Mouse (Mus musculus) fibroblast of lung, adult 2 months (primary cell): ENCODE measurements around the gene Pgap3.

Experiments used
- DNase-seq: peaks from one replicate; pipeline ENCODE4 v3.0.0-alpha.2; 2011; ENCODE audit warnings: low read depth

Pgap3 gene

DNA sequence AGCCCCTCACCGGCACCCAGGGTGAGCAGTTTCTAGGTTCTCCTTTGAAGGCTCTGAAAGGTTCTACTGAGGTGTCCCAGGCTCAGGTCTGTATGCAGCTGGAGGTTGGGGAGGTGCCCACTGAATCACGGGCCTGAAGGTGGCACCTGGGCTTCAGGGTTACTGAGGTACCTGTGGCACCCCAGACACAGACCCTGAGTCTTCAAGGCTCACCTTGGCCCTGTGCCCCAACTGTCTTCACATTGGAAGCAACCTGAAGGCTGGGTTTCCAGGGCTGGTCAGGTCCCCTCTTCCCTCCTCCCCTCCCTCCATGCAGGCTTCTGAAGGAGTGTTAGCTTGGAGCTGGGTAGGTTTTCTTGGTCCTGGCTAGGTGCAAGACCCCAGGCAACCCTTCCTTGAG is 18.6 kb downstream of the Pgap3 start:
- DNase-seq = no peak

DNA sequence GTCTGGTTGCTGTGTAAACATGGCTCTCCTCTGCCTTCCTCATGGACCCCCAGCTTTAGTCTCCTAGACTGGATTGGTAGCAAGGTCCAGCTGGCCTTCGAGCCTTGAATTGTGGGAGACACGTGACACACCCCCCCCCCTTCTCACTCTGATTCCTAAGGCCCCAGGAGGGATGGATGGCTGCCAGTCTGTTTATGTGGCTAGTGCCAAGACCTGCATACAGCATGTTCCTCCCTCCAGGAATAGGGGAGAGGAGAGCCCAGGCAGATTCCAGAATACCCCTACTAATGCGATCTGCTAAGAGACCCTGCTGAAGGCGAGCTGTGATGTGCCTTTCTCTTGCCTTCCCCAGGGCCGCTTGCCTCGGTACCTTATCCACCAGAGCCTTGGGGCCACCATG is 20.2 kb downstream of the Pgap3 start:
- no peak for DNase-seq

DNA sequence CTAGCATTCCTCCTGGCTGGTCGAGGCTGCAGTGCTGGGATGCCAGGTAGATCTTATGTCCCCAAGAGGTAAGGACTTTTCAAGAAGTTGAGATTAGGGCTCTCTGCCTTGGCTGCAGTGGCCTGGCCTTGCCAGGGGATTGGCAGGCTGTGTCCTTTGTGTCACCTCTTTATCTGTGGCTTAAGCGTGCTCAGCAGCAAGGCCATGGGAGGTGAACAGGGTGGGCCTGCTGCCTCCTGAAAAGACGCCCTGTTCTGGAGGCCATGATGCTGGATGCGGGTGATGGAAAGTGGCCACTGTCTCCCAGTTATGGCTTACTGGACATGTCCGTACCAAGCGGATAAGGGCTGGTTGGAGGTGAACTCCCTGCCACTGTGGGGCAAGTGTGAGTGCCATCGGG is 20.9 kb downstream of the Pgap3 start:
- DNase-seq = no peak

DNA sequence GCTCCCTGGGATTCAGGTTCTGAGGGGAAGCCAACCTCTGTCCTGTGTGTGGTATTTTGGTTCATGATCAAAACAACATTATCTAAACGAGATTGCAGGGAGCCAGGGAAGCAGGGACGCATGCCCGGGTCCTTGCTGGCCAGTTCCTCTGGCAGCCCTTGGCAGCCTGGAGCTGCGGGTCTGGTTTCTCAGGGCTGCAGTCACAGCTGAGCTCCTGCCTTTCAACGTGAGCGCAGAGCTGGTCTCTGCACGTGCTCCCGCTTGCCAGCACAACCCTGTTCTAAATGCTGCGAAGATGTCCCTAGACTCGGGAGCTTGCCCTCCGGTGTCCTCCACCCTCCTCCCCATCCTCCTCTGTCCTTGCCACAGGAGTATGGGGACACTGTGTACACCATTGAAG is 22.5 kb downstream of the Pgap3 start:
- DNase-seq = no peak

DNA sequence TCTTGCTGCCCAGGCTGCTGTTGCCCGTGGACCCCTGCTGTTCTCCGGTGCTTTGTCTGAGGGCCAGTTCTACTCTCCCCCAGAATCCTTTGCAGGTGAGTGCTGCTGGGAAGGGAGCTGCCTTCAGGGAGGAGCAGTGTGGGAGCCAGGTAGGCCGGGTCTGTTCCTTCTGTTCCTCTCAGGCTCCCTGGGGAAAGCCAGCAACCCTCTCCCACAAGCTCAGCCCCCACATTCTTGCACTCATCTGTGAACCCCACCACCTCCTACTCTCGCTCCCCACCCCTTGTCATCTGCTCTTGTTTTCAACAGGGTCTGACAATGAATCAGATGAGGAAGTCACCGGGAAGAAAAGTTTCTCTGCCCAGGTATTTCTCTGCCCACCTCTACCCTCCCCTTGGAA is 23.5 kb downstream of the Pgap3 start:
- no peak for DNase-seq

DNA sequence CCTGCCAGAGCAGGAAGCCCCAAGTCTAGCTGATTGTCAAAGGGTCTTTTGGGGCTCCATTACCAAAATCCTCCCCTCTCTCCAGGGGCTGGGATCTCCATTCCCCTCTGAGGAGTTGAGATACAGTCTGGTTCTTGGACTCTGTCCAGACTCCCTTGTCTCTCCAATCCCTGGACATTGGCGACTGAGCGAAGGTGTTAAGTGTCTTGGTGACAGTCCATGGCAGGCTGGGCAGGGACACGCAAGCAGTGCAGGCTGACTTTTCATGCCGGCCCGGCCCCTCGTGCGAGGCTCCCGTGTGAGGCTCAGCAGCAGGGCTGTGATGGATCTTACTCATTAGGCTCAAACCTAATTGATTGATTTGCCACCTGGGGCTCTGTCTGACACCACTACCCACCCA is 26.0 kb downstream of the Pgap3 start:
- no peak for DNase-seq

DNA sequence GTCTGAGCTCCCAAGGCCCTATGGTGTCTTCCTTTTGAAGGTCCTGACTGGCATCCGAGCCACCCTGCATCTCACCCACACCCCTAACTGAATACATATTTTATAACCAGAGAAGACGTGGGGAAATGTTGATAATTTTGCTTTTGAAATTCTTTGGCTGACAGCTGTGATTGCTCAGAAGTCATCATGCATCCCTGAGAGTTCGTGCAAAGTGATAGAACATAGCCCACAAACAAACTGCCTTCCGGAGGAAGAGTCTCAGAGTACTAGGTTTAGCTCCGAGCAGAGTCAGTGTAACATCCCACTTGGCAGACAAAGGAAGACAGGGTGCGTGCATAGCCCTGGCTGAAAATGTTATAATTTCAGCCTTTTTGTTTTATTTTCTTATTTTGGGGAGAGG is 27.0 kb downstream of the Pgap3 start:
- no peak for DNase-seq

DNA sequence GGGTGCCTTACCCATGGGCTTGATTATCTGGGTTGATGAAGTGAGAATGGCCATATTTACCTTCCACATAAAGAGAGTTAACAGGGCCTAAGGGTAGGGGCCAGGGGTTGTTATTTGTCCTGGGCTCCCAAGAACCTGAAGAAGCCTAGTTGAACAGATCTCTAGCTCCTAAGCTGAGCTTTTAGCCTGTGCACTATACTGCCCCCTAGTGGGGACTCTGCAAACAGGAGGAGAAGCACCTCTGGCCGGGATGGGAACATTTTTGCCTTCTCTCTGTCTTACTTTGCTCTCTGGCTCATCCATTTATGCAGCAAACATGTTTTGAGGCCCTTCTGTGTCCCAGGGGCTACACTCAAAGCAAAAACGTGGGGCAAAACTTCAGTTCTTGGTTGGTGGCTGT is 27.9 kb downstream of the Pgap3 start:
- DNase-seq = no peak

DNA sequence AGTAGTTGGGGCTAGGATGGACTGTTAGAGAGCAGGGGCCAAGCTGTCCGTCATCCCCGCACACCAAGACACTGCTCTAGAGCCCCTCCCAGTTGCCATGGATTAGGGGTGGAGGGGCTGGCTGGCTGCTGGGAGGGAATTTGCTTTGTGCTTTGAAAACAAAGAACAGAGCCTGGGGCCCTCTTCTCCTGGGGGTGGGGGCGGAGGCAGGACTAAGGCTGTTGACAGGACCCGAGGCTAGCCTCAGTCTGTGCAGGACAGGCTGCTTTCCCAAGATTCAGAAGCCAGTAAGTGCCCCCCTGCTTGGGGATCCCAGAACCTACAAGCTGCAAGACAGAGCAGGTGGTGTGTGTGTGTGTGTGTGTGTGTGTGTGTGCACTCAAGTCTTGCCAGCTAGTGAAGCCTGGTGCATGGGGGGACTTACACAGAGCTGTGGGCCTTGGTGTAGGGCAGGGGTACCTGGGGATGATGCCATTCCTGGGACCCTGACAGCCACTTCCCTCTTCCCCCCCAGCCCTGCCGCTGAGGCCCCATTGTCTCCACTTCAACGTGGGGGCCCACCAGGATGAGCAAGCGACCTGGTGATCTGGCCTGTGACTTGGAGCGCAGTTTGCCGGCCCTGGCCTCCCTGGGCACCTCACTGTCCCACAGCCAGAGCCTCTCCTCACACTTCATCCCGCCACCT is 28.6 kb downstream of the Pgap3 start:
- no peak for DNase-seq

DNA sequence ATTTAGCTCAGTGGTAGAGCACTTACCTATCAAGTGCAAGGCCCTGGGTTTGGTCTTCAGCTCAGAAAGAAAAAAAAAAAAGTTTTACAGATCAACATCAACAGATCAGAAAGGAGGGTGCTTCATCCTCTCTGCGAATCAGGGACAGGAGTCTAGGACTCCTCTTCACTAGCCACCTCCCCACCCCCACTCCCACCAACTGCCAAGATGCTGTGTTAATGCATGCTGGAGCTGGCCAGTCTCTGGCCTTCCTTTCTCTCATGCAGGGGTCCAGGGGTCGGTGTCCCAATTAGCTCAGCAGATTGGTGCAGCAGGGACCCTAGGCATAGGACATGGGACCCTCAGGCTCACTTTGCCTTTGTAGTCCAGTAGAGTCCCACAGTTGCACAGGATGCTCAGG is 29.7 kb downstream of the Pgap3 start:
- DNase-seq = no peak

DNA sequence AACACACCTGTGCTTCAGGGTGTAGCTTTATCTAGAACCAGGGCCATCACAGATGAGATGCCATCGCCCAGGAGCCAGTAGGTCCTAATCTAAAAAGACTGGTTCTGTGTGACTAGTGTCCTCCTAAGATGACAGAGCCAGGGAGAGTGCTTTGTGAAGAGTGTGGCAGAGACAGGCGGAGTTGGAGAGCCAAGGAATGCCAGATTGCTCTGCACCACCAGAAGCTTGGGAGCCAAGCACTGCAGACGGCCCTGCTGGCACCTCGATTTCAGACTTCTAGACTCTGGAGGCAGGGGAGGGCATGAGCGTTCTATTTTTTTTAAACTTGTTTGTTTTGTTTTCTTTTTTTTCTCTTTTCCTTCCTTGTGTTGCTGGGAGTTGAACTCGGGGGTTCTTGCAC is 31.0 kb downstream of the Pgap3 start:
- DNase-seq = no peak

DNA sequence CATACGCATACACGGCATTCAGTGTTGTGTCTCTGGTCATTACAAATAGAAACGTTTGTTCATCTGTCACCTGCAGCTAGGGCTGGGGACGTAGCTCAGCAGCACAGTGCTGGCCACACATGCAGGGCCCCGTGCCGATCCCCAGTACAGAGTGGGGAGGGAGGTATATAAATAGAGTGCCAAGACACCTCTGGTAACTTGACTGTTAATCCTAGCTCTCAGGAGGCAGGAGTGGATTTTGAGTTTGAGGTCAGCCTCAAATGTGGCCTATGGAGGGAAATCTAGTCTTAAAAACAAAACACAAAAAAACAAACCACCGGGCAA is 32.5 kb downstream of the Pgap3 start:
- DNase-seq = no peak

DNA sequence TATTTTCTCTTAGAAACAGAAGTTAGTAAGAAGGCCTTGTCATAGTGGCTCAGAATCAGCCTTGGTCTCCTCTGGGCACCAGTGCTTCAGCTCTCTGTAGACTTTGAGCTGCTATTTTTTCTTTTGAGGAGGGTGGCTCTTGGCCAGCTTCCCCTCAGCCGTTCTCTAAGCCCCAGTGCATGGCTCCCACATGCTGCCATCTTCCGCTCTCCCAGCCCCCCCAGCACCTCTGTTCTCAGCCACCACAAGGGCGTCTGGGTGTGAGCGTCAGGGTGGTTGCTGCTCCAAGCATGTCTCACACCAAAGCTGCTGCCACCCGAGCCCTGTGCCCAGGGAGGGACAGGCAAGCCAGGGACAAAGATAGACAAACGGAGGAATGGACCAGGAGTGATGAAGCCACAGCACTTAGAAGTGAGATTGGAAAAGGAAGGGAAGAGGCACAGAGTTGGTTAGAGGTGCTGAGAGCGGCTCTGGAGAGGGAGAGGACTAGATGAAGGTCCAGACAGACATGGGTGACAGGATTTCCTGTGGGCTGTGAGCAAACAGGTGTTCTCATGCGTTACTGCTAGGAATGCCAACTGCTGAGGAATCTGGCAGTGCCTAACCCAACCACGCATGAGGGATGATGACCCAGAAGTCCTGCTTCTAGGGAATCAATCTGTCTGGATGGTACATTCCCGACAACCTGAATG is 33.0 kb downstream of the Pgap3 start:
- no peak for DNase-seq

DNA sequence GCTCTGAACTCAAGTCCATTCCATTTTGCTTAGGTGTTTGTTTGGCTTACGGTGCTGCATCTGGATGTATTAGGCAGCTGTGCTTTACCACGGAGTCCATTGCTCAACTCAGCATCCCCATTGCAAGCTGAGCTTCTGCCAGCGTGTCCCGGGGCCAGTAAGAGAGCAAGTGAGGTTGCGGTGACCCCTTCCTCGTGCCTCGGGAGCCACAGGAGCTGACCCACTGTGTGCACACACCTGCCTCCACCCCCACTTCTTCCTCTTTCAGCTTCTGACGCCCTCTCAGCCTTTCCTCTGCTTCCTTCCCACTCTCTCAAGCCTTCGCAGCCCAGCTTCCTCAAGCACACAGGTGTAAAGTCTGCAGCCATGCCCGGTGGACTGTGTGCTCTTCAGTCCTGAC is 34.0 kb downstream of the Pgap3 start:
- no peak for DNase-seq

DNA sequence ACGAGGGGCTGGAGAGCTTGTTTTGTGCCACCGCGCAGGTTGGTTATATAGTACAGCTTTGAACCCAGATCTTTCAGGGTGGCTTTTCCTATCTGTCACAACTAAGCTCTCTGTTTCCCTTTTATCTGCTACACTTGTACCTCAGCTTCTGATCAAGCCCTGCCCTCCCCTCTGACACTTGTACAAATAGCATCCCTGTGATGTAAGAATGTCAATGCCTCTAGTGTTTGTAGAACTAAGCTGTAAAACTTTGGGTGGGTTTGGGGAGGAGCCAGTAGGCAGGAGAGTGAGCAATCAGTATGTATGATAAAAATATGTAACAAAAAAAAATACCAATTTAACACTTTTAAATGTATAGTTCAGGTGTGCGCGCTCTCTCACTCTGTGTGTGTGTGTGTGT is 35.9 kb downstream of the Pgap3 start:
- no peak for DNase-seq

DNA sequence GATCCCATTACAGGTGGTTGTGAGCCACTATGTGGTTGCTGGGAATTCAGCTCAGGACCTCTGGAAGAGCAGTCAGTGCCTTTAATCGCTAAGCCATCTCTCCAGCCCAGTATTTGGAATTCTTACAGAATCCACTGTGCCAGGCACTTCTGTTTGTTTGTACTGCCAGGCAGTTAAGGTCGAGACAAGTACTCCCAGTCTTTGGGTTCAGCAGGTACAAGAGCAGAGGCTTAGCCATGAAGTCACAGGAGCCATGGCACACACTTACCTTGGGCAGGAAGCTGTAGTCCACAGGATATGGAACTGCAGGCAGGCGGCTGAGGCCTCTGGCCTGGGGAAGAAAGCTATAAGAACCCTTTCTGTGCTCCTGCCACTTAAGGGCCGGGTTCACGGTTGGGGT is 36.5 kb downstream of the Pgap3 start:
- DNase-seq = no peak

DNA sequence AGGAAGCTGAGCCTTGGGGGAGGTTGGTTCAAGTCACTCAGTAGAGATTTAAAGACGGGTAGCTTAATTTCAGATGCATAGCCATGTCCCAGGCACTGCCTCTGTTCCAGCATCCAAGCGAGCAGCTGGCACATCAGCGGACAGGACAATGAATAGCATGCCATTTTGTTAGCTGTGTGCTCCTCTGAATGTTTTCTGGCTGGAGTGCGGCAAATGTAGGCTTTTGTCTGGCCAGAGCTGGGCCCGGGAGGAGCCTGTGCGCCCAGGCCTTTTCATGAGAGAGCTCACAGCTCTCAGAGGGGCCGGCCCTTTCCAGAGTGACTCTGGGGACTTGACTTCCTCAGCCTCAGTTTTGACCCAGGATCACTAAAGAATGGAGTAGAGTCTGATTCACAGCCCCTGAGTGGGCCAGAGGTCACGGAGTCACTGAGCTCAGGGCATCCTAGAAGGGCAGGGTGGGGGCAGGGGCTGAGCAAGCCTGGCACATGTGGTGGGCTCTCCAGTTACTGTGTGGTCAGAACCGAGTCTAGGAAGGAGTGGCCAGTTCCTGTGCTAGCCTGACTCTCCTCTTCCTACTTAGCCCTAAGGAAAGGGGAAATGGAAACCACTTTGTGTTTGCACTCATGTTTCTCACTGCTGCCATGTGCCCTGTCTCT is 39.3 kb downstream of the Pgap3 start:
- no peak for DNase-seq

DNA sequence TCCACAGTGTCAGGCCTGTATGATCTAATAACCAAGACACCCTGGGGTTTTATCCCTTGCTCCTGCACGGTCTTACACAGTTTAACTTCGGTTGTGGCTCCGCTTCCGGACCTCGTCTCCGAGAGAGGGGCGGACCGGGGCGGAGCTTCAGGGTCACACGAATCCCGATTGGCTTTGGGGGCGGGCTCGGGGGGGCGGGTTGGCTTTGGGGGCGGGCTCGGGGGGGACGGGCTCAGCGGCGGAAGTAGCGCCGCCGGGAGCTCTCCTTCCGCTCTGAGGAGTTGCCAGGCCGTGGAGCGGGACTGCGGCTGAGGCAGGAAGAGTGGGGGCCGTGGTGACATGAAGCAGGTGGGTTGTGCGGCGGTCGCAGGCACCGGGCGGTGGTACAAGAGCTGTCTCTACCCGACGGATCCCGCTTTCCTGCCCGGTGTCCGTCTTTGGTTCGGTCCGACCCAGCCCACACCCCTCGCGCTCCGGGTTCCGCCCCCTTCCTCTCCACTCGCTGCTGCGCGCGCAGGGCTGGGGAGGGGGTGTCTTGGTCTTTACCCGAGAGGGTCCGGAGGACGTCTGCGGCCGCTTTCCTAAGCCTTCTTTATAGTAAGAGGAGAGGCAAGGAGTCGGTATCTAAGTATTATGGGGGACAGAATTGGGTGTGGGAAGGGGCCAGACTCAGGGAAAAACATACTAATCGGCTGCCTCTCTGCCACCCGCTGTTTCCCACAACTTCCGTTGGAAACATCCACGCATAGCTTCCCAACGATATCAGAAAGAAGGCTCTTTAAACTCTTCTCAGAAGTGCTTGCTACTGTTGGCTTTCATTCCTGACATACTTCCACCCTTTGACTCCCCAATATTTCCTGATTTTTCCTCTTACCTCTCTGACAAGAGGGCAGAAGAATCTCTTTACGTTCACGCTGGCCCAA is 41.9 kb downstream of the Pgap3 start, which contains the start of gene Stard3:
Gene Stard3 (plus strand): TSS at position 208 of the 923 bp plus-strand sequence.
- peak; percentile 72 for DNase-seq

DNA sequence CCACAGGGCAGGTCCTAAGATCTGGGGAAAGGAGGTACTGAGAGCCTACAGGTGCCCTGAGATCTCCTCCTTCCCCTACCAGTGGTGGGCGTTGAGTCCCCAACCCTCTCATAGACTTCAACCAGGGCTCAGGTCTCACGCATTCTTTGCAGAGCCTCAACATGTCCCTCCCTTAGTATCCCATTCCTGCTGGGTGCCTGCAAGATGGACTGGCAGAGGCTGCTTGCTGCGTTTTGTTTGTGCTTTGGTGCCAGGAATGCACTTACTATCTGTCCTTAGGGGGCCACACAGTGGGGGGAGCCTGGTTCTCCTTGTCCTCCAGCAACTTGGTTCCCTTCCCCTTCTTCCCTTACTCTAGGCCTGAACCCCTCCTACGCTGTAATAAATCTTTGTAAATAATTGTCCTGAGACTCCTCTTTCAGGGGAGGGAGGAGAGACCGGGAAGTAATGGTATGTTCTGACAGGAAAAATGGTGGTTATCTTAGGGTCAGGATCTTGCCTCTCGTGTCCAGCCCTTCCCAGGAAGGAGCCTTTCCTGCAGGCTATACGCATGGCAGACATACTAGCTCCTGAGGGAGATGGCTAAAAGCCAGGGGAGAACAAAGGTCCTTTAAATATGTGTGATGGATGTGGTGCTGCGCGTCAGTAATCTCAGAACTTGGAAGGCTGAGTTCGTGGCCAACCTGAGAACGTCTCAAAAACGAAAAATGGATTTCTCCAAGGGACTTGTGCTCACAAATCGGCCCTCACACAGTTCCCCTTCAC is 42.7 kb downstream of the Pgap3 start:
- DNase-seq = no peak

DNA sequence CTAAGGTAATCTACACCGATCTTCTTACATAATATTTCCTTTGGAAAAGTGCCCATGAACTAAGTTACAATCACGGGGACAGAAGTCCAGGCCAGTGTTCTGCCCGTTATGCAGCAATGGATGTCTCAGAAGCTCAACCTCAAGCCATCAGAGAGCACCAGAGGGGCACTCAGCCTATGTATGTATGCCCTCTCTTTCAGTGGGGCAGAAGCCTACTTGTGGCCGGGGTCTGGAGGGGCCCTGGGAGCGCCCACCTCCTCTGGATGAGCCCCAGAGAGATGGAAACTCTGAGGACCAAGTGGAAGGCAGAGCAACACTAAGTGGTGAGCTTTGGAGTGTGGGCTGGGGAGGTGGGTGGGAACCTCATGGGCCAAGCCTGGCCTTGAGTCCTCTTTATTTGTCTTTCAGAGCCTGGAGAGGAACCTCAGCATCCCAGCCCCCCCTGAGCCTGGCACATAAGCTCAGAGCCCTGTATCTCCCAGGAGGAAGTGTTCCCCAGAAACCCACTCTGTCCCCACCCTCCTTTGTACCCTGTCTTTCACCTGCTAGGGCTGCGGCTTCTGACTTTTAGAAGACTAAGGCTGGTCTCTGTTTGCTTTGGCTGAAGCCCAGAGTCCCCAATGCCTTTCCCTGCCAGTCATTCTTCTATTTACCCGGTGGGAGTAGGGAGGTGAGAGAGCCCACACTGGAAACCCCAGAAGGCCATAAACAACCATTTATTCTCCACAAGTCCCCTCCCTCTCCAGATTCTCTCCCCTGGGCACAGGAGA is 43.5 kb downstream of the Pgap3 start:
- DNase-seq = no peak

DNA sequence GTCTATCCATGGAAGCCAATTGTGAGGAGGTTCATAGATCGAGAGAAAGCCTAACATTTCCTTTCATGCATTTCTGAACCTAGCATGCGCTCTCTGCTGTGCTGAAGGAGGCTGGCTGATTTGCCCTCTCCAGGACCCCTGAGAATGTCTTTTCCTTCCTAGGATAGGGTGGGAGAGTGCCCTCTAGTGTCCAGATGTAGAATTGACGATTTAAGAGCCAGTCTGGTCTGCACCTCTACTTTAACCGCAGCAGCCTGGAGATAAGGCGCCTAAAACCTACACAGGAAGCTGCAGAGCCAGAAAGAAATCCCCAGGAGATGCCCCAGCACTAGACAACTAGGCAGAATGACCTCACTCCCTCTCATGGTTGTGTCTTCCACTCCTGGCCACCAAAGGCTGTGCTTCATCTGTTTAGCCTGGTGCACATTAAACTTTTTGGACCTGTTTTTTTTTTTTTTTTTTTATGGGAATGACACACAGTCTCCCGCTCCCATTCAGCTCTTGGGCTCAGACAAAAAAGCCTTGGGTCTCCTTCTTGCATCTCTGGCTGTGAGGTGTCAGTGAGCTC is 44.5 kb downstream of the Pgap3 start:
- no peak for DNase-seq
